Mouse (Mus musculus): Measurements from ENCODE around the gene Galk1.

- TF ChIP-seq CTCF (IDR thresholded peaks at IDR 0.05; ENCODE audit: low read depth), result no peak
- no peak for TF ChIP-seq EP300 (optimal IDR thresholded peaks at IDR 0.05)
Observed at GRCm38 (mm10) chr11:116057237-116057881, 44.8 kb upstream of the Galk1 start.
